Mouse (Mus musculus): Measurements from ENCODE around the gene Crabp2. TPM values are rescaled to one million over a fixed set of nuclear protein-coding genes. Genes with fewer than 3 reads are reported as not detected.
"Not testable (repeated sequence)": the region's sequence is repeated elsewhere in the genome, so short reads cannot be mapped to it uniquely, and the experiment has no call there.

Gene Crabp2
- total and polyA plus RNA-seq, 3 experiments: 0.38 to 1.0 TPM; not detected in 1

- no peak for DNase-seq (ENCODE audit: extremely low read depth)
- no peak overlapping the region for H3K27ac ChIP-seq (ENCODE audit: insufficient read depth, low read depth)
- no peaks in the 10 kb centered on the region for H3K36me3 ChIP-seq (replicated peaks in 1 of 2; ENCODE audit: control insufficient read depth in 1 of 2, insufficient read depth in 1 of 2, low read length in 1 of 2)
- no peak overlapping the region for H3K4me2 ChIP-seq (ENCODE audit: insufficient read depth, low read depth, poor library complexity, severe bottlenecking)
- no peaks in the 10 kb centered on the region for H3K9me3 ChIP-seq (replicated peaks; ENCODE audit: low read length)
- in situ Hi-C loops (cut with MboI; ENCODE audit: low pct_ligation_motif_present, low pct_unique_long_range_greater_than_20kb, low sequenced_read_pairs): no loop called here
- H3K9ac ChIP-seq (ENCODE audit: insufficient read depth, low read depth): no peak overlapping the region
- TF ChIP-seq CHD1 (IDR thresholded peaks at IDR 0.05; ENCODE audit: low read depth, low read length) (no peak), POLR2AphosphoS2 (IDR thresholded peaks at IDR 0.05; ENCODE audit: low read depth, low read length) (no peak), E2F4 (IDR thresholded peaks at IDR 0.05; ENCODE audit: insufficient replicate concordance, low read depth, low read length) (no peak), PAX5 (IDR thresholded peaks at IDR 0.05; ENCODE audit: low read length) (no peak), ETS1 (conservative IDR thresholded peaks at IDR 0.05; ENCODE audit: low read depth, low read length) (no peak), SIN3A (IDR thresholded peaks at IDR 0.05; ENCODE audit: low read length) (no peak), POLR2A (IDR thresholded peaks at IDR 0.05; ENCODE audit: low read depth, low read length) (no peak), RCOR1 (conservative IDR thresholded peaks at IDR 0.05; ENCODE audit: low read depth, low read length) (no peak), MXI1 (IDR thresholded peaks at IDR 0.05; ENCODE audit: low read depth, low read length) (no peak), CHD2 (IDR thresholded peaks at IDR 0.05; ENCODE audit: low read length) (no peak), NRF1 (IDR thresholded peaks at IDR 0.05; ENCODE audit: low read depth, low read length) (no peak), JUN (IDR thresholded peaks at IDR 0.05; ENCODE audit: insufficient read depth, low read depth, low read length) (no peak), TBP (conservative IDR thresholded peaks at IDR 0.05; ENCODE audit: low read depth, low read length) (no peak), UBTF (IDR thresholded peaks at IDR 0.05; ENCODE audit: low read depth, low read length) (no peak), MAX (IDR thresholded peaks at IDR 0.05; ENCODE audit: low read length) (no peak), GABPA (IDR thresholded peaks at IDR 0.05; ENCODE audit: insufficient replicate concordance, low read depth, low read length) (no peak), NELFE (IDR thresholded peaks at IDR 0.05; ENCODE audit: low read depth, low read length) (no peak)
- no peaks in the 10 kb centered on the region for H3K79me2 ChIP-seq (replicated peaks; ENCODE audit: control insufficient read depth, extremely low read depth, insufficient read depth, poor library complexity, severe bottlenecking)
- H3K4me3 ChIP-seq (replicated peaks in 1 of 3; ENCODE audit: low read depth in 2 of 3, low read length in 2 of 3, poor library complexity in 1 of 3): no peak overlapping the region
- H3K27me3 ChIP-seq (replicated peaks): no peaks in the 10 kb centered on the region
- dilution Hi-C loops (cut with MboI; ENCODE audit: extremely low pct_ligation_motif_present, extremely low pct_unique_long_range_greater_than_20kb, low sequenced_read_pairs): no loop called here
- H3K4me1 ChIP-seq (ENCODE audit: control insufficient read depth in 1 of 2, insufficient read depth in 2 of 2): peaks cover 2 to 11% of the 10 kb centered on the region in 2 experiments
Measured at GRCm38 (mm10) chr3:87899776-87900175, 48.7 kb upstream of the Crabp2 start.

- Histone ChIP-seq H3K4me3 (replicated peaks in 1 of 3; ENCODE audit: low read depth in 2 of 3, low read length in 2 of 3, poor library complexity in 1 of 3) (no peak overlapping the region), H3K9me3 (replicated peaks; ENCODE audit: low read length) (no peaks in the 10 kb centered on the region), H3K79me2 (replicated peaks; ENCODE audit: control insufficient read depth, extremely low read depth, insufficient read depth, poor library complexity, severe bottlenecking) (no peaks in the 10 kb centered on the region), H3K4me2 (ENCODE audit: insufficient read depth, low read depth, poor library complexity, severe bottlenecking) (no peak overlapping the region), H3K27ac (ENCODE audit: insufficient read depth, low read depth) (no peak overlapping the region), H3K4me1 (ENCODE audit: control insufficient read depth in 1 of 2, insufficient read depth in 2 of 2) (peaks cover 2 to 14% of the 10 kb centered on the region in 2 experiments), H3K27me3 (replicated peaks) (no peaks in the 10 kb centered on the region), H3K9ac (ENCODE audit: insufficient read depth, low read depth) (no peak overlapping the region), H3K36me3 (replicated peaks in 1 of 2; ENCODE audit: control insufficient read depth in 1 of 2, insufficient read depth in 1 of 2, low read length in 1 of 2) (no peaks in the 10 kb centered on the region)
- no peak for DNase-seq (ENCODE audit: extremely low read depth)
- TF ChIP-seq POLR2A (IDR thresholded peaks at IDR 0.05; ENCODE audit: low read depth, low read length): no peak
- no peak for TF ChIP-seq MAZ (IDR thresholded peaks at IDR 0.05; ENCODE audit: low read depth, low read length)
- no peak for TF ChIP-seq TBP (conservative IDR thresholded peaks at IDR 0.05; ENCODE audit: low read depth, low read length)
- TF ChIP-seq CHD1 (IDR thresholded peaks at IDR 0.05; ENCODE audit: low read depth, low read length): no peak
- in situ Hi-C loops (cut with MboI; ENCODE audit: low pct_ligation_motif_present, low pct_unique_long_range_greater_than_20kb, low sequenced_read_pairs) (no loop called here), dilution Hi-C loops (cut with MboI; ENCODE audit: extremely low pct_ligation_motif_present, extremely low pct_unique_long_range_greater_than_20kb, low sequenced_read_pairs) (no loop called here)
Measured at GRCm38 (mm10) chr3:87901036-87901624, 47.3 kb upstream of the Crabp2 start.

GRCm38 (mm10) chr3:87901959-87902358 lies 46.5 kb upstream of the Crabp2 start:
- H3K27ac ChIP-seq (ENCODE audit: insufficient read depth, low read depth); dilution Hi-C loops (cut with MboI; ENCODE audit: extremely low pct_ligation_motif_present, extremely low pct_unique_long_range_greater_than_20kb, low sequenced_read_pairs); H3K27me3 ChIP-seq (replicated peaks); H3K9me3 ChIP-seq (replicated peaks; ENCODE audit: low read length); H3K4me2 ChIP-seq (ENCODE audit: insufficient read depth, low read depth, poor library complexity, severe bottlenecking); H3K36me3 ChIP-seq (replicated peaks in 1 of 2; ENCODE audit: control insufficient read depth in 1 of 2, insufficient read depth in 1 of 2, low read length in 1 of 2); H3K4me3 ChIP-seq (replicated peaks in 1 of 3; ENCODE audit: low read depth in 2 of 3, low read length in 2 of 3, poor library complexity in 1 of 3); DNase-seq (ENCODE audit: extremely low read depth); H3K9ac ChIP-seq (ENCODE audit: insufficient read depth, low read depth); H3K79me2 ChIP-seq (replicated peaks; ENCODE audit: control insufficient read depth, extremely low read depth, insufficient read depth, poor library complexity, severe bottlenecking); in situ Hi-C loops (cut with MboI; ENCODE audit: low pct_ligation_motif_present, low pct_unique_long_range_greater_than_20kb, low sequenced_read_pairs): not testable (repeated sequence)
- H3K4me1 ChIP-seq (ENCODE audit: control insufficient read depth in 1 of 2, insufficient read depth in 2 of 2): peaks cover 2 to 14% of the 10 kb centered on the region in 2 experiments
